Mouse (Mus musculus) heart, postnatal 0 days (tissue): ENCODE data around the gene Wnt5a. TPM values are rescaled to one million over a fixed set of nuclear protein-coding genes. Genes with fewer than 3 reads are reported as not detected.

ENCODE experiments used
- ATAC-seq: fragments of 200-750 bp; cut with Nextera tagmentation; 2 replicates; pipeline ENCODE4 v1.8.0; 2017; ENCODE audit warnings: low read depth, moderate number of reproducible peaks, moderate library complexity; ENCODE audit not compliant: insufficient read depth
- DNase-seq: peaks from one replicate; pipeline ENCODE4 v3.0.0-alpha.2; 2016; ENCODE audit warnings: low spot score
- H3K27ac ChIP-seq: fragments of 300-500 bp; sonication (generic); 2 replicates; pipeline ENCODE4 v1.5.1; 2014; ENCODE audit warnings: low read depth, mild to moderate bottlenecking
- H3K27me3 ChIP-seq: fragments of 300-500 bp; sonication (generic); 2 replicates; pipeline ENCODE4 v1.6.1; 2014; ENCODE audit warnings: low read length, mixed read lengths; ENCODE audit not compliant: control insufficient read depth, insufficient read depth
- H3K36me3 ChIP-seq: fragments of 300-500 bp; sonication (generic); replicated peaks from 2 replicates; pipeline ENCODE4 v1.6.1; 2014; ENCODE audit warnings: low read length, mixed read lengths; ENCODE audit not compliant: control insufficient read depth, insufficient read depth
- H3K4me1 ChIP-seq: fragments of 300-500 bp; sonication (generic); 2 replicates; pipeline ENCODE4 v1.6.1; 2014; ENCODE audit warnings: antibody characterized with exemption; ENCODE audit not compliant: control insufficient read depth, insufficient read depth
- H3K4me2 ChIP-seq: fragments of 300-500 bp; sonication (generic); 2 replicates; pipeline ENCODE4 v1.6.1; 2014; ENCODE audit warnings: low read depth, mild to moderate bottlenecking, low read length, moderate library complexity
- H3K4me3 ChIP-seq: fragments of 300-500 bp; sonication (generic); 2 replicates; pipeline ENCODE4 v1.5.1; 2014; ENCODE audit warnings: low read depth, low read length
- H3K9ac ChIP-seq: fragments of 300-500 bp; sonication (generic); replicated peaks from 2 replicates; pipeline ENCODE4 v1.6.1; 2014; ENCODE audit warnings: low read depth, low read length, mixed read lengths
- H3K9me3 ChIP-seq: fragments of 300-500 bp; sonication (generic); replicated peaks from 2 replicates; pipeline ENCODE4 v1.6.1; 2016; ENCODE audit warnings: low read length; ENCODE audit not compliant: control insufficient read depth
- CTCF ChIP-seq: IDR thresholded peaks from 2 replicates; pipeline ENCODE4 v1.5.1; 2016; ENCODE audit warnings: antibody characterized with exemption, control low read depth, low read depth
- EP300 ChIP-seq: IDR thresholded peaks from 2 replicates; pipeline ENCODE4 v1.6.1; 2016; ENCODE audit warnings: antibody characterized with exemption, low read depth
- WGBS: fragments of 180-500 bp; shearing (Covaris S2); extraction: QIAGEN DNeasy Blood & Tissue Kit; methylation state at CpG from one replicate; pipeline ENCODE4 v1.1.7; 2014; 5-methylcytosine and 5-hydroxymethylcytosine counted together
- polyA plus RNA-seq: library from polyadenylated mRNA; unstranded; fragments of >200 nt; fragmentation: Nextera tagmentation; extraction: Ambion mirVana; gene quantifications from 2 replicates; pipeline ENCODE4 v1.2.1, GENCODE M21; 2015
- total RNA-seq: library from RNA; depleted of rRNA; stranded (reverse); fragments of >200 nt; gene quantifications from 2 replicates; pipeline ENCODE4 v1.2.3, GENCODE M21; 2014; ENCODE audit warnings: low replicate concordance

Wnt5a gene
- total and polyA plus RNA-seq, 2 experiments from 2014 or later: 3.9 to 4.2 TPM

GRCm38 (mm10) chr14:28531531-28531930, 27.0 kb downstream of the Wnt5a start:
- DNase-seq (no peak), ATAC-seq (no peak)
- no peak overlapping the region for H3K9ac ChIP-seq
- WGBS: 20% methylated on average over 1 of the region's 1 CpGs
- TF ChIP-seq CTCF (no peak), EP300 (no peak)
- H3K9me3 ChIP-seq: no peaks in the 10 kb centered on the region
- H3K4me3 ChIP-seq: no peak overlapping the region
- H3K4me2 ChIP-seq: no peak overlapping the region
- no peak overlapping the region for H3K27ac ChIP-seq
- H3K4me1 ChIP-seq: peaks cover 8% of the 10 kb centered on the region
- H3K36me3 ChIP-seq: no peaks in the 10 kb centered on the region
- no peaks in the 10 kb centered on the region for H3K27me3 ChIP-seq

- Histone ChIP-seq H3K4me3 (peak overlapping the region; percentile 6; the same call in 1 of the 2 replicates), H3K36me3 (no peaks in the 10 kb centered on the region), H3K9me3 (no peaks in the 10 kb centered on the region), H3K27ac (no peak overlapping the region), H3K27me3 (no peaks in the 10 kb centered on the region), H3K9ac (no peak overlapping the region), H3K4me2 (peak overlapping the region; percentile 45), H3K4me1 (peaks cover 8% of the 10 kb centered on the region)
- no peak for TF ChIP-seq EP300
- TF ChIP-seq CTCF: no peak
- DNase-seq (peak; percentile 30), ATAC-seq (peak; percentile 59)
- WGBS: 19% methylated on average over 11 of the region's 11 CpGs
Observed at GRCm38 (mm10) chr14:28532943-28533342, 28.4 kb downstream of the Wnt5a start.

GRCm38 (mm10) chr14:28533876-28534275, 29.3 kb downstream of the Wnt5a start:
- TF ChIP-seq EP300 (no peak), CTCF (no peak)
- 83% methylated on average over 2 of the region's 2 CpGs for WGBS

GRCm38 (mm10) chr14:28535814-28536213, 31.3 kb downstream of the Wnt5a start:
- peaks cover 8% of the 10 kb centered on the region for H3K4me1 ChIP-seq
- ATAC-seq (no peak), DNase-seq (no peak)
- no peaks in the 10 kb centered on the region for H3K36me3 ChIP-seq
- H3K27me3 ChIP-seq: no peaks in the 10 kb centered on the region
- no peak overlapping the region for H3K27ac ChIP-seq
- WGBS: 53% methylated on average over 4 of the region's 4 CpGs
- no peak overlapping the region for H3K4me2 ChIP-seq
- H3K9me3 ChIP-seq: no peaks in the 10 kb centered on the region
- no peak overlapping the region for H3K4me3 ChIP-seq
- TF ChIP-seq CTCF (no peak), EP300 (no peak)
- no peak overlapping the region for H3K9ac ChIP-seq

More at GRCm38 (mm10) chr14:28533876-28534275, 29.3 kb downstream of the Wnt5a start:
- Histone ChIP-seq H3K4me1 (peaks cover 8% of the 10 kb centered on the region), H3K4me2 (no peak overlapping the region), H3K27ac (no peak overlapping the region), H3K9me3 (no peaks in the 10 kb centered on the region), H3K4me3 (no peak overlapping the region), H3K27me3 (no peaks in the 10 kb centered on the region), H3K9ac (no peak overlapping the region), H3K36me3 (no peaks in the 10 kb centered on the region)
- DNase-seq (no peak), ATAC-seq (no peak)

GRCm38 (mm10) chr14:28539577-28539976, 35.0 kb downstream of the Wnt5a start:
- H3K27ac ChIP-seq: no peak overlapping the region
- no peaks in the 10 kb centered on the region for H3K9me3 ChIP-seq
- no peak overlapping the region for H3K4me3 ChIP-seq
- 78% methylated on average over 6 of the region's 6 CpGs for WGBS
- H3K4me2 ChIP-seq: no peak overlapping the region
- 0 out of 2 replicates have a peak, but pooled peaks cover 3% of the 10 kb centered on the region for H3K4me1 ChIP-seq
- H3K27me3 ChIP-seq: no peaks in the 10 kb centered on the region
- no peaks in the 10 kb centered on the region for H3K36me3 ChIP-seq
- DNase-seq: no peak
- ATAC-seq: no peak
- H3K9ac ChIP-seq: no peak overlapping the region
- TF ChIP-seq EP300: no peak
- no peak for TF ChIP-seq CTCF

- no peak overlapping the region for H3K9ac ChIP-seq
- H3K4me2 ChIP-seq: no peak overlapping the region
- no peak overlapping the region for H3K27ac ChIP-seq
- WGBS: 57% methylated on average over 4 of the region's 4 CpGs
- H3K27me3 ChIP-seq: no peaks in the 10 kb centered on the region
- ATAC-seq (no peak), DNase-seq (no peak)
- H3K4me3 ChIP-seq: no peak overlapping the region
- no peaks in the 10 kb centered on the region for H3K4me1 ChIP-seq
- no peaks in the 10 kb centered on the region for H3K36me3 ChIP-seq
- H3K9me3 ChIP-seq: no peaks in the 10 kb centered on the region
- TF ChIP-seq EP300 (no peak), CTCF (no peak)
Observed at GRCm38 (mm10) chr14:28542117-28542741, 37.7 kb downstream of the Wnt5a start.
